Mouse (Mus musculus): ENCODE measurements around the gene Fbxw5. TPM values are rescaled to one million over a fixed set of nuclear protein-coding genes. Genes with fewer than 3 reads are reported as not detected.

The Fbxw5 gene
- polyA plus RNA-seq (2015; fragmentation: Nextera tagmentation; extraction: Ambion mirVana): 85.1 and 96.1 TPM in 2 replicates

GRCm38 (mm10) chr2:25500576-25501405, at the start of gene Fbxw5:
Fbxw5 (plus strand) TSS chr2:25500750.
- ATAC-seq (replicated peaks; ENCODE audit: low FRiP score): peak; percentile 89
- under 1% methylated on average over 43 of the region's 44 CpGs for WGBS
- Histone ChIP-seq H3K4me1 (peaks cover 30% of the 10 kb centered on the region), H3K9me3 (replicated peaks) (no peaks in the 10 kb centered on the region), H3K36me3 (peaks cover 35% of the 10 kb centered on the region), H3K27ac (peak within 1 kb of the TSS; percentile 82), H3K4me2 (peak within 1 kb of the TSS; percentile 93), H3K9ac (peak within 1 kb of the TSS; percentile 93), H3K27me3 (no peaks in the 10 kb centered on the region), H3K4me3 (replicated peaks) (peak within 1 kb of the TSS; percentile 87)

- ATAC-seq (replicated peaks; ENCODE audit: low FRiP score): no peak
- H3K4me3 ChIP-seq (replicated peaks): no peak overlapping the region
- no peak overlapping the region for H3K27ac ChIP-seq
- H3K4me1 ChIP-seq: peaks cover 5% of the 10 kb centered on the region; the same call in 1 of the 2 replicates
- H3K9me3 ChIP-seq (replicated peaks): no peaks in the 10 kb centered on the region
- no peaks in the 10 kb centered on the region for H3K27me3 ChIP-seq
- H3K36me3 ChIP-seq: peaks cover 21% of the 10 kb centered on the region
- WGBS: 76% methylated on average over 8 of the region's 8 CpGs
- H3K4me2 ChIP-seq: no peak overlapping the region
- H3K9ac ChIP-seq: no peak overlapping the region
Observed at GRCm38 (mm10) chr2:25450853-25451647, 49.5 kb upstream of the Fbxw5 start.

DNA sequence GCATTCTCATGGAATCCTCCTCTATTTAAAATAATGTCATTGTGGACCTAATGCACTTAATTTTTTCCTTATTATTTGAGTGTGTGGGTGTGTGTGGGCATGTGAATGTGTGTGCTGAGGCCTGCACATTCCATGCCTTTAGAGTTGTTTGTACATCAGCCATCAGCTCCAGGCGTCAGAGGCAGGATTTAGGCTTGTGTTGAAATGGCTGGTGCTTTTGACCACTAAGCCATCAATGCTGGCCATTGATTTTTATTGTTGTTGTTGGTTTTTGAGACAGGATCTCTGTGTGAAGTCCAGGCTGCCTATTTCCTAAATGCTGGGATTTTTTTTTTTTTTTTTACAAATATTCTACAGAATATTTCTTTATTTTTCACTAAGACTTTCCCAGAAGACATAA, 47.6 kb upstream of the Fbxw5 start:
- Histone ChIP-seq H3K4me1 (peaks cover 5% of the 10 kb centered on the region; the same call in 1 of the 2 replicates), H3K27me3 (no peaks in the 10 kb centered on the region), H3K4me2 (no peak overlapping the region), H3K9ac (no peak overlapping the region), H3K36me3 (peaks cover 2% of the 10 kb centered on the region; the same call in 1 of the 2 replicates), H3K27ac (no peak overlapping the region), H3K9me3 (replicated peaks) (no peaks in the 10 kb centered on the region), H3K4me3 (replicated peaks) (no peak overlapping the region)
- WGBS: 53% methylated on average over 1 of the region's 1 CpGs
- no peak for ATAC-seq (replicated peaks; ENCODE audit: low FRiP score)

DNA sequence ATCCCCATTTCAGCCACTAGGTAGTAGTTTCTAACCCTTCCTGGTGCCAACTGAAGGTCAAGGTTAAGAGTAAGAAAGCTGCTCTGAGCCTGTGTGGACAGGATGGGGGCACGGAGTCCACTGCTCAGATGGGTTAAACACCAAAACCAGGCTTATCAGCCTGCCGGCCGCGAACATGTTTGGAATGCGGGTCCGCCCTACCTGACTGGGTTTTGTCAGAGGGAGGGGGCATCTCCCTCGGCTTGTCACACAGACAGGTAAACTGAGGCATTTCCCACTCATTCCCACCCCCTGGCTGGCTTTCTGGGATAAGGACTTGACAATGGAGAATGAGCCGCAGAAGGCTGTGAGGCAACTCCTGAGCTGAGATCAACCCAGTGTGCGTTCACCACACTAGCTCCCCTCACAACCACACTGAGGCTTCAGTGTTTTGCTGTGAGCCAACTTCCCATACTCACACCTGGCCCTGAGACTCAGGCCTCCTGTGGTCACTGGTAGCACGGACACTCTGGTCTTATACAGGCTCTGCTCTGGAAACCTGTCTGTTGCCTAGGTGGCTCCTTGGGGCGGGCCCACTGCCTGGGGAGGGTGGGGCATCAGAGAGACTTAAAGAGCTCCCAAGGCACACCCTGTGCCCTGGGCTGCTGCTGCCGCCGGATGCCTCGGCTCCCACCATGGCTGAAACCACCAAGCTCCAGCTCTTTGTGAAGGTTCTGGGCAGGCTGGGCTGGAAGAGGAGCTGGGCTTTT, 44.2 kb upstream of the Fbxw5 start, which contains the start of gene Clic3:
Clic3 (plus strand) TSS at position 634 of the 749 bp plus-strand sequence.
- no peak for ATAC-seq (replicated peaks; ENCODE audit: low FRiP score)
- Histone ChIP-seq H3K4me2 (no peak within 1 kb of the TSS), H3K27me3 (no peaks in the 10 kb centered on the region), H3K36me3 (peaks cover 8% of the 10 kb centered on the region; the same call in 1 of the 2 replicates), H3K27ac (no peak within 1 kb of the TSS), H3K9ac (no peak within 1 kb of the TSS), H3K4me1 (peaks cover 26% of the 10 kb centered on the region), H3K9me3 (replicated peaks) (no peaks in the 10 kb centered on the region), H3K4me3 (replicated peaks) (no peak within 1 kb of the TSS)
- 59% methylated on average over 14 of the region's 14 CpGs for WGBS

GRCm38 (mm10) chr2:25457022-25457896, 43.3 kb upstream of the Fbxw5 start:
- no peak overlapping the region for H3K9ac ChIP-seq
- ATAC-seq (replicated peaks; ENCODE audit: low FRiP score): no peak
- peaks cover 8% of the 10 kb centered on the region; the same call in 1 of the 2 replicates for H3K36me3 ChIP-seq
- no peak overlapping the region for H3K27ac ChIP-seq
- no peak overlapping the region for H3K4me3 ChIP-seq (replicated peaks)
- no peak overlapping the region for H3K4me2 ChIP-seq
- peaks cover 28% of the 10 kb centered on the region for H3K4me1 ChIP-seq
- H3K27me3 ChIP-seq: no peaks in the 10 kb centered on the region
- H3K9me3 ChIP-seq (replicated peaks): no peaks in the 10 kb centered on the region
- WGBS: 88% methylated on average over 9 of the region's 9 CpGs

DNA sequence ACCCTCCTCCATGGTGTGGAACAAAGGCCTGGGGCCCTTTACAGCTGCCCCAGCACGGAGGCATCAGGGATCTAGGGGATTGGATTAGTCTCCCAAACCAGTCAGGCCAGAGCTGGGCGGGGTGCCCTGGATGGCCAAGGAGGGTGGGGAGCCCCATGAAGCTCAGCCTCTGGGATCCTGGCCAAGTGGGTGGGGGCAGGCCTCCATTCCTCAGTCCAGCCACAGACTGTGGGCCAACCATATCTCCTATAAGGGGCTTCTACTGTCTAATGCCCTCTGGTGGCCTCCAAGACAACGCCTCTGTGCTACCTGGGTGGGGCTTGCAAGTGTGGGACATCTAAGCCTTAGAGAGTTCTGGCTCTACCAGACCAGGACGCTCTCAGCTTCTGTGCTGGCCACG, 41.6 kb upstream of the Fbxw5 start:
- Histone ChIP-seq H3K27ac (no peak overlapping the region), H3K4me2 (no peak overlapping the region), H3K9ac (no peak overlapping the region), H3K4me3 (replicated peaks) (no peak overlapping the region), H3K4me1 (peaks cover 28% of the 10 kb centered on the region), H3K27me3 (no peaks in the 10 kb centered on the region), H3K9me3 (replicated peaks) (no peaks in the 10 kb centered on the region), H3K36me3 (peaks cover 8% of the 10 kb centered on the region; the same call in 1 of the 2 replicates)
- WGBS: 69% methylated on average over 5 of the region's 5 CpGs
- no peak; the same call in 1 of the 2 replicates for ATAC-seq (replicated peaks; ENCODE audit: low FRiP score)

DNA sequence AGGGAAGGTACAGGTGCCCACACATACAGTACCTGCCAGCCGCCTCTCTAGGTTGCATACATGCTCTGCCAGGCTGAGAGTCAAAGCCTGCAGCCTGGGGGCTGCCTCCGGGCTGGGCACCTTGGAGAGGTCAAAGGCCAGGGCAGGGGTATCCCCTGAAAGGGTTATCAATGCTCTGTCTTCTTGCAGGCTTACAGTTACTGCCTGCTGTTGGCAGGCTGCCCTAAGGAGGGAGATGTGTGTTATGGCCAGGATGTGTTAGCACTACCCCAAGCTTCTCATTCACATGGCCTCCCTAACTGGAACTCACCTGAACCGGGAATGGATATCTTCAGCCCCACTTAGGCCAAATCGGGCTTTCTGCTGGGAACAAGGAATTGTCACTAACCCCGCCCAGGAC, 40.4 kb upstream of the Fbxw5 start:
- peak overlapping the region; percentile 67 for H3K4me3 ChIP-seq (replicated peaks)
- no peak; the same call in 1 of the 2 replicates for ATAC-seq (replicated peaks; ENCODE audit: low FRiP score)
- 24% methylated on average over 5 of the region's 5 CpGs for WGBS
- H3K9ac ChIP-seq: peak overlapping the region; percentile 61
- H3K9me3 ChIP-seq (replicated peaks): no peaks in the 10 kb centered on the region
- no peaks in the 10 kb centered on the region for H3K27me3 ChIP-seq
- H3K4me1 ChIP-seq: peaks cover 28% of the 10 kb centered on the region
- peak overlapping the region; percentile 92 for H3K27ac ChIP-seq
- peak overlapping the region; percentile 88 for H3K4me2 ChIP-seq
- H3K36me3 ChIP-seq: peaks cover 8% of the 10 kb centered on the region; the same call in 1 of the 2 replicates

GRCm38 (mm10) chr2:25460551-25461309, 39.8 kb upstream of the Fbxw5 start, which contains the start of gene Paxx:
Paxx (minus strand) TSS chr2:25461094.
- peaks cover 8% of the 10 kb centered on the region; the same call in 1 of the 2 replicates for H3K36me3 ChIP-seq
- no peaks in the 10 kb centered on the region for H3K27me3 ChIP-seq
- peak within 1 kb of the TSS; percentile 61 for H3K9ac ChIP-seq
- ATAC-seq (replicated peaks; ENCODE audit: low FRiP score): peak; percentile 90
- H3K4me3 ChIP-seq (replicated peaks): peak within 1 kb of the TSS; percentile 67
- peak within 1 kb of the TSS; percentile 88 for H3K4me2 ChIP-seq
- peak within 1 kb of the TSS; percentile 92 for H3K27ac ChIP-seq
- WGBS: under 1% methylated on average over 48 of the region's 48 CpGs
- peaks cover 32% of the 10 kb centered on the region for H3K4me1 ChIP-seq
- H3K9me3 ChIP-seq (replicated peaks): no peaks in the 10 kb centered on the region

- no peak for ATAC-seq (replicated peaks; ENCODE audit: low FRiP score)
- WGBS: 33% methylated on average over 3 of the region's 3 CpGs
- Histone ChIP-seq H3K4me1 (peaks cover 35% of the 10 kb centered on the region), H3K9me3 (replicated peaks) (no peaks in the 10 kb centered on the region), H3K36me3 (peaks cover 8% of the 10 kb centered on the region; the same call in 1 of the 2 replicates), H3K27ac (peak overlapping the region; percentile 92), H3K27me3 (no peaks in the 10 kb centered on the region), H3K9ac (peak overlapping the region; percentile 42; the same call in 1 of the 2 replicates), H3K4me3 (replicated peaks) (peak overlapping the region; percentile 67), H3K4me2 (peak overlapping the region; percentile 88)
Observed at GRCm38 (mm10) chr2:25461407-25461806, 39.1 kb upstream of the Fbxw5 start.

- no peaks in the 10 kb centered on the region for H3K9me3 ChIP-seq (replicated peaks)
- H3K4me3 ChIP-seq (replicated peaks): no peak overlapping the region
- no peak for ATAC-seq (replicated peaks; ENCODE audit: low FRiP score)
- H3K36me3 ChIP-seq: peaks cover 1% of the 10 kb centered on the region; the same call in 1 of the 2 replicates
- H3K4me2 ChIP-seq: no peak overlapping the region
- H3K27me3 ChIP-seq: no peaks in the 10 kb centered on the region
- H3K27ac ChIP-seq: no peak overlapping the region
- WGBS: 90% methylated on average over 3 of the region's 3 CpGs
- H3K9ac ChIP-seq: no peak overlapping the region
- peaks cover 34% of the 10 kb centered on the region for H3K4me1 ChIP-seq
Observed at GRCm38 (mm10) chr2:25463630-25464029, 36.9 kb upstream of the Fbxw5 start.
